Mouse (Mus musculus) cerebellum, adult 2 months (tissue): ENCODE data around the gene Shtn1. TPM values are rescaled to one million over a fixed set of nuclear protein-coding genes. Genes with fewer than 3 reads are reported as not detected.

ENCODE experiments used
- DNase-seq, 2 experiments: peaks; one replicate each; pipeline ENCODE4 v3.0.0; 2021
- H3K27ac ChIP-seq: fragments of 200-500 bp; 2 replicates; pipeline ENCODE4 v1.5.1; 2012; ENCODE audit warnings: low read length, control low read depth, inconsistent platforms; ENCODE audit not compliant: insufficient read depth
- H3K27me3 ChIP-seq: fragments of 200-500 bp; 2 replicates; pipeline ENCODE4 v1.6.1; 2012; ENCODE audit warnings: inconsistent platforms, mild to moderate bottlenecking, low read length, moderate library complexity; ENCODE audit not compliant: control insufficient read depth, insufficient read depth
- H3K4me1 ChIP-seq: fragments of 200-500 bp; 2 replicates; pipeline ENCODE4 v1.6.1; 2011; ENCODE audit warnings: low read length; ENCODE audit not compliant: control insufficient read depth, insufficient read depth
- H3K4me3 ChIP-seq: fragments of 200-500 bp; replicated peaks from 2 replicates; pipeline ENCODE3; 2011; ENCODE audit warnings: mild to moderate bottlenecking, low read depth, low read length, control low read depth; ENCODE audit not compliant: insufficient read depth
- CTCF ChIP-seq: fragments of 200-500 bp; IDR thresholded peaks from 2 replicates; pipeline ENCODE4 v1.5.1; 2011; ENCODE audit warnings: low read depth, mild to moderate bottlenecking, control low read depth, low read length, moderate library complexity, borderline replicate concordance; ENCODE audit not compliant: insufficient read depth
- POLR2A ChIP-seq: fragments of 200-500 bp; IDR thresholded peaks from 2 replicates; pipeline ENCODE4 v1.6.1; 2011; ENCODE audit warnings: low read length, control low read depth, borderline replicate concordance; ENCODE audit not compliant: insufficient read depth
- WGBS: fragments of 180-500 bp; shearing (Covaris S2); methylation state at CpG from one replicate; pipeline ENCODE4 v1.1.7; 2018; 5-methylcytosine and 5-hydroxymethylcytosine counted together
- polyA plus RNA-seq: library from polyadenylated mRNA; depleted of rRNA; stranded (reverse); fragments of >200 nt; gene quantifications from 2 replicates; pipeline ENCODE4 v1.2.3, GENCODE M21; 2012

Shtn1 gene
- polyA plus RNA-seq, 1 experiment = 22.5 TPM

DNA sequence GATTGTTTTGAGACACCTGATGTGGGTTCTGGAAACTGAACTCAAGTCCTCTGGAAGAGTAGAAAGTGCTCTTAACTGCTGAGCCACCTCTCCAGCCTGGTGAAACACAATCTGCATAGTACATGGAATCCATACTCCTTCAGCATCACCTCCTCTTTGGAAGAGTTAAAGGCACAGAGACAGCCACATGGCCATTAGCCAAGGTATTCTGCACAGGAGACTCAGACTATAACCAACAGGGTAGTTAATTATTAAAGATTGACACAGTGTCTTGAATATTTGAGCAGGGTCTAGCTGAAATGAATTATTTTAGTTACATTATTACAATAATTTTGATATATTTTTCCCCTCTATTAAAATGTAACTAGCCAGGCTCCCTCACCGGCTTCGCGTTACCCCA lies 52.0 kb downstream of the Shtn1 start:
- H3K4me1 ChIP-seq = no peaks in the 10 kb centered on the region
- H3K27ac ChIP-seq = no peak overlapping the region
- TF ChIP-seq POLR2A (no peak), CTCF (no peak)
- WGBS = 95% methylated on average over 3 of the region's 3 CpGs
- H3K27me3 ChIP-seq = no peaks in the 10 kb centered on the region
- DNase-seq = no peak
- H3K4me3 ChIP-seq = no peak overlapping the region

DNA sequence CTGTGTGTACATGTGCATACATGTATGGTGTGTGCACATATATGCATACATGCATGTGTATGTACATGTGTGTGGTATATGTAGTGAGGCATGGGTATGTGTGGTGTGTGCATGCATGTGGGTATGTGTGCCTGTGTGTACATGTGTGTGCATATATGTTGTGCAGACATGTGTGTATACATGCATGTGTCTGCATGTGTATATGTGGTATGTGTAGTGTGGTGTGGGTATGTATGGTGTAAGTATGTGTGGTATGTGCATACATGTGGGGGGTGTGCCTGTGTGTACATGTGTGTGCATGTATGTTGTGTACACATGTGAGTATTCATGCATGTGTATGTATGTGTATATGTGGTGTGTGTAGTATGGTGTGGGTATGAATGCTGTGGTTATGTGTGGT lies 54.3 kb downstream of the Shtn1 start:
- no peak overlapping the region for H3K27ac ChIP-seq
- no peaks in the 10 kb centered on the region for H3K4me1 ChIP-seq
- TF ChIP-seq CTCF (no peak), POLR2A (no peak)
- H3K4me3 ChIP-seq = no peak overlapping the region
- H3K27me3 ChIP-seq = no peaks in the 10 kb centered on the region
- no peak for DNase-seq

DNA sequence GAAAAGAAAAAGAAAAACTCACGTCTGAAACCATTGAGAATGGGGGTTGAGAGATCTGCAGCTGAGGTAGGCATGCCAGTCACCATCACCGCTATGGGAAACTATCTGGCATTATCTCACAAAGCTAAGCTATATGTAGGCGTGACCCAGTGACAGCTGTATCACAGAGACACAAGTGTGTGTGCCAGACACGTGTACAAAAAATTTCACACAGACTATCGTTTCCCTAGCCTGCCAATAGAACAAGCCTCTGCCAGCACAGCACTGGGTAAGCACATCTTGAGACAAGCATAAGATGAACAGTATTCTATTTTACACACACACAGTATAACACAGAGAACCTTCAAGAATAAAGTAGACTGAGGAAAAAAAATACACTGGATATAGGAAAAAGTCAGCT lies 65.1 kb downstream of the Shtn1 start:
- DNase-seq = no peak
- H3K4me3 ChIP-seq = no peak overlapping the region
- TF ChIP-seq CTCF = no peak
- TF ChIP-seq POLR2A = no peak
- 32% methylated on average over 5 of the region's 5 CpGs for WGBS
- H3K4me1 ChIP-seq = no peaks in the 10 kb centered on the region
- no peaks in the 10 kb centered on the region for H3K27me3 ChIP-seq
- H3K27ac ChIP-seq = no peak overlapping the region

DNA sequence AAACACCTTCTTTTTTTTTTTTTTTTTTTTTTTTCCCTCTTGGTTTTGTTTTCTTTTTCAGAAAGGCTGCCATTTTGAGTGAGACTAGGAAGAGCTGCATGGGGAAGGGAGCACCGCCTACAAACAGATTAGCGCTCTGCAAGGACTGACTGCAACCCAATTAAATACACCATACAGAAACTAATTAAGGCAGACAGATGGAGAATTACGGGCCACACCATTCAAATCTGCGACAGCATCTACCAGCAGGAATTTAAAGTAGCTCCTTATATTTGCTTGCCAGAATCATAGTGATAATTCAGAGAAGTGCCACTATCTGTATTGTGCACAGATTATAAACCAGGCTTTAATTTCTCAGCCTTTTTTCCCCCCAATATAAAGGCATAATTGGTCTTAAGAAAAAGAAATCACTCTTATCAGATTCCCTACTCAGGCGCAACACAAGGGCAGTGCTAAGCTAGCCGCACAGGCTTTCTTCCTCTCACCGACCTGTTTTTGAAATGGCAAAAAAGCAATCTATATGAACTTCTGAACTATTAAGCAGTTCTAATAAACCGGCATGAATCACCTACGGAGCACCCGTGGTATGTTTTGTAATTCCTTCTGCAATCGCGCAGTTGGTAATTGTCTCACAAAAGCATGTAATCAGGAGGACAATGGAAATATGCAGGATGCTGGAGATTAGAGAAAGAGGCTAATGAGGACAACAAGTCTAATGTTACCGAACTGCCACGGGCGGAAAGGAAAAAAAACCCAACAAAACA lies 69.1 kb downstream of the Shtn1 start:
- H3K4me3 ChIP-seq = no peak overlapping the region
- H3K27me3 ChIP-seq = no peaks in the 10 kb centered on the region
- no peak for TF ChIP-seq POLR2A
- TF ChIP-seq CTCF = no peak
- no peaks in the 10 kb centered on the region for H3K4me1 ChIP-seq
- H3K27ac ChIP-seq = no peak overlapping the region
- WGBS = 48% methylated on average over 15 of the region's 15 CpGs
- peak in 1 of 2 experiments; percentile 11 for DNase-seq

DNA sequence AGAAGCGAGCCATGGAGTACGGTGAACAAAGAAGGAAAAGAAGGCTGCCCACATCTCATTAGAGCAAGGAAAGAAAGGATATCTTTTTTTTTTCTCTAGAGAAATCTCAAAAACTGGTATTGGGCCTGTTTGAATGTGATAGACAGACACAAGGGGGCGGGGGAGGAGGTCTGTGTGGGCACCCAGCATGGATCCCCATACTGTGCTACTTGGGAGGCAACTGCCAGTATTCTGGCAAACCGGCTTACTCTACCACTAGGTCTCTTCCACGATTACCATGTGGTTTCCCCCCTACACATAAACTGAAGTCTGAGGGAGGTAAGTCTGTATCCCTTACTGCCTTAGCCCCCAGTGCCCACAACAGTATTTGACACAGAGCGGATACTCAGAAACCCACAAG lies 73.1 kb downstream of the Shtn1 start:
- TF ChIP-seq POLR2A (no peak), CTCF (no peak)
- WGBS = 81% methylated on average over 6 of the region's 6 CpGs
- Histone ChIP-seq H3K27me3 (no peaks in the 10 kb centered on the region), H3K4me3 (no peak overlapping the region), H3K27ac (no peak overlapping the region), H3K4me1 (no peaks in the 10 kb centered on the region)
- no peak for DNase-seq

DNA sequence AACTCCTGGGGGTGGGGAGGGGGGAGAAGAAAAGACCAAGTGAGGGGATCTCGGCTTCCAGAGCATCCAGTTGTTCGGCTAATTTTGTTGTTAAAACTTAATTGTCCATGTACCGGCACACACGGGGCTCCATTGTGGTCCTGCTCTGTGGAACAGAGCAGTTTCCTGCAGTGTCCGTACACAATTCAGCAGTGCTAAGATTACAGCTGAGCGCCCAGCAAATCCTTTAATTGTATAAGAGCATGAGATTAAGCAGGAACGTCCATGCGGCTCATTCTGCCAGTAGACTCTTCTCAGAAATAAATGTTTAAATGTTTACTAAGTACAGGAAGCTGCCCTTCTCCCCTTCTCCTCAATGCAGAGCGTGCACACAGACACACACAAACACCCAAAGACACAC lies 94.3 kb downstream of the Shtn1 start:
- H3K4me1 ChIP-seq = no peaks in the 10 kb centered on the region
- no peak overlapping the region for H3K4me3 ChIP-seq
- H3K27ac ChIP-seq = no peak overlapping the region
- 66% methylated on average over 9 of the region's 9 CpGs for WGBS
- H3K27me3 ChIP-seq = no peaks in the 10 kb centered on the region
- TF ChIP-seq CTCF (no peak), POLR2A (no peak)
- no peak for DNase-seq

DNA sequence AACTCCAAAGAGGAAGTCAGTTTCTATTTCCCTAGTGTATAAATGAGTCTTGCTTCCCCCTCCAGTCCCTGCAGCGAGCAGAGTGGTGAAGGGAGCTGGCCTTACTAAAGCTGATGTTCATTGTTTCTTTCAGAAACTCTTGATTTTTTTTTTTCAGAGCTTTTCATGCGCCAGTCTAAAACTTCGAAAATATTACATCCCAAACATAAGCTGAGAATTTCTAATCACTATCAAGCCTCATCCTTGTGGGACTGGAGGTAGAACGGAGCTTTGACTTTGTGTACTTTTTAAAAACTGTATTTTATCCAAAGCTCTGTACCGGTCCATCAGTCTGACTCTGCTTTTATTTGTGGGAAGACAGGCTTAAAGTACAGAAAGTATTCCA lies 95.9 kb downstream of the Shtn1 start:
- H3K4me3 ChIP-seq = no peak overlapping the region
- H3K27ac ChIP-seq = no peak overlapping the region
- no peaks in the 10 kb centered on the region for H3K4me1 ChIP-seq
- no peaks in the 10 kb centered on the region for H3K27me3 ChIP-seq
- no peak for TF ChIP-seq POLR2A
- no peak for TF ChIP-seq CTCF
- no peak for DNase-seq
- WGBS = 51% methylated on average over 5 of the region's 5 CpGs

DNA sequence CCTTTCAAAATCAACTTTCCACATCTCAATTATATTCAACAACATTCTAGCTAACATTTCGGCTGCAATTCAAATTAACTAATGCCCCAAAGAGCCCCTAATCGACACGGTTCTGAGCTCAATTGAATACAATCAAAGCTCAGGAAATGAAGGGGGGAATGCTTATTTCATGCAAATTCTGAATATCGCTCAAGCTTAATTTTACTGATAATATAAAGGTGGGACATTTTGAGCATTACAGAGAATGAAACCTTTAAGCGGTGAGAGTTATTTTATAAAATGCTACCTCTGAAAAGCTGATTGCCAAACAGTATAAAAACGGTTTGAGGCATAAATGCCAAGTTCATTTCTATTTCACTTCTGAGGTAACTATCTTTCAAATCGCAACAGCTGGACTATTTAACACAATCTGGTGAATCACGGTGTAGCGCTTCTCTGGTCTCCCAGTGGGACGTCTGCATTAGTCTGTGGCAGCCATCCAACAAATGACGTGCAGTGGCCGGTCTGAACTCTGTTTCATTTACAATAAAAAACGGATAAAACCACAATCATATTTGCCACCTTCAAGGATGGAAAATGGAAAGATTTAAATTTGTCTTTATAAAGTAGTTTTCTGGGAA lies 96.4 kb downstream of the Shtn1 start:
- 26% methylated on average over 13 of the region's 13 CpGs for WGBS

More for the DNA sequence above, 96.4 kb downstream of the Shtn1 start:
- Histone ChIP-seq H3K27me3 (no peaks in the 10 kb centered on the region), H3K4me3 (no peak overlapping the region), H3K4me1 (no peaks in the 10 kb centered on the region), H3K27ac (no peak overlapping the region)
- no peak for TF ChIP-seq CTCF
- TF ChIP-seq POLR2A = no peak
- peak; percentile 33 to 43 for DNase-seq
